Mouse (Mus musculus) MEL (cell line): ENCODE measurements at regions not wholly inside any gene's neighbourhood (a gene's known extent, or its start where the extent isn't known, plus 50 kb on each side); places are given as distances from the start of the nearest gene placed in this dataset.

Experiments used
- BHLHE40 ChIP-seq: IDR thresholded peaks from 2 replicates; pipeline ENCODE4 v1.6.1; 2012; ENCODE audit warnings: low read depth, mild to moderate bottlenecking, inconsistent platforms, low read length, improper control_type of control experiment, borderline replicate concordance
- CTCF ChIP-seq, 3 experiments: IDR thresholded peaks in 2 of 3; conservative IDR thresholded peaks in 1 of 3; 2 replicates each; pipeline ENCODE4 v1.5.1; 2011 to 2012; ENCODE audit warnings: low read length in 3 of 3, low read depth in 2 of 3, mild to moderate bottlenecking in 2 of 3, improper control_type of control experiment in 1 of 3, inconsistent platforms in 1 of 3, mixed read lengths in 1 of 3, moderate library complexity in 1 of 3; ENCODE audit not compliant: control insufficient read depth in 1 of 3, insufficient read depth in 1 of 3, poor library complexity in 1 of 3, severe bottlenecking in 1 of 3
- ELF1 ChIP-seq: IDR thresholded peaks from 2 replicates; pipeline ENCODE4 v1.6.1; 2014; ENCODE audit warnings: low read depth, mild to moderate bottlenecking, inconsistent platforms, low read length, improper control_type of control experiment, moderate library complexity
- GATA1 ChIP-seq: IDR thresholded peaks from 2 replicates; pipeline ENCODE4 v1.6.1; 2011; ENCODE audit warnings: low read depth, low read length, improper control_type of control experiment
- MAZ ChIP-seq: IDR thresholded peaks from 2 replicates; pipeline ENCODE4 v1.6.1; 2012; ENCODE audit warnings: low read depth, mild to moderate bottlenecking, inconsistent platforms, low read length, improper control_type of control experiment
- MEF2A ChIP-seq: IDR thresholded peaks from 2 replicates; pipeline ENCODE4 v1.6.1; 2014; ENCODE audit warnings: low read depth, mild to moderate bottlenecking, inconsistent platforms, low read length, improper control_type of control experiment; ENCODE audit not compliant: poor library complexity, insufficient replicate concordance, severe bottlenecking; ENCODE audit errors: extremely low read depth
- MXI1 ChIP-seq: IDR thresholded peaks from 2 replicates; pipeline ENCODE4 v1.6.1; 2011; ENCODE audit warnings: mild to moderate bottlenecking, low read depth, low read length, improper control_type of control experiment
- POLR2A ChIP-seq, 2 experiments: IDR thresholded peaks; 2 replicates each; pipeline ENCODE4 v1.6.1; 2011 to 2012; ENCODE audit warnings: low read length in 2 of 2, mild to moderate bottlenecking in 2 of 2, control low read depth in 1 of 2, improper control_type of control experiment in 1 of 2, low read depth in 1 of 2, moderate library complexity in 1 of 2; ENCODE audit not compliant: control insufficient read depth in 1 of 2, insufficient read depth in 1 of 2, poor library complexity in 1 of 2
- USF2 ChIP-seq, 2 experiments: IDR thresholded peaks; 2 replicates each; pipeline ENCODE4 v1.6.1; 2011 to 2012; ENCODE audit warnings: improper control_type of control experiment in 2 of 2, low read length in 2 of 2, borderline replicate concordance in 1 of 2, inconsistent platforms in 1 of 2, low read depth in 1 of 2, mild to moderate bottlenecking in 1 of 2; ENCODE audit not compliant: insufficient read depth in 1 of 2

DNA sequence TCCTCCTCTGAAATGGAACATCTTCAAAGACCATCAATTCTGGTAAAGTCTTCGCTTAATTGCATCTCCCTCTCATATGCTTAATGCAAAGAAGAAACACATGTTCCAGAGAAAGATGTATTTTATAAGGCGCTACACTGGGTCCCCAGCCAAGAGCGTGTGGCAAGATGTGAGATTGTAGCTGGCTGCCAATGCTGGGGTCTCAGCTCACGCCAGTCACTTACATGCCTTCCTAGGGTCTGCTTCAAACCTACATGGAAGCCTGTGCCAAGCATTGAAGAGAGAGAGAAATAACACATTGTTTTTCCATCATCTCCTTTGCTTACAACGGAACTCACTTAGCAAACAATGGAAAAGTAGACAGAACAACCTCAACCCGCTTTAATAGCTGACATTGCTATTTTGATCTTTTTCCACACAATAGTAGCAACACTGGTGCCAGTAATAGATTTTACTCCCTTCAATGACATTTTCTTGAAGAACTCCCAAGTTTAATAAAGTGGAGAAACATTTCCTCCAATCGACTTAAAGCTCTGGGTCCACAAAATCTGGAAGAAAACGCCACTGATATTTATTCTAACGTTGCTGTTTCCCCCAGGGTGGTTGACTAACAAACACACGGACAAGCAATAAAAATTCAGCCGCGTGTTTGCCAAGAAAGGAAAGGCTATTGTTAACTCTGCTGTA, 195.1 kb downstream of the Spata18 start:
- no peak for TF ChIP-seq BHLHE40
- no peak for TF ChIP-seq POLR2A (IDR thresholded peaks at IDR 0.05; ENCODE audit: control insufficient read depth in 1 of 2, insufficient read depth in 1 of 2, low read depth in 1 of 2, low read length in 2 of 2, poor library complexity in 1 of 2)
- no peak for TF ChIP-seq GATA1
- TF ChIP-seq CTCF (IDR thresholded peaks at IDR 0.05 in 2 of 3, conservative IDR thresholded peaks at IDR 0.05 in 1 of 3; ENCODE audit: control insufficient read depth in 1 of 3, insufficient read depth in 1 of 3, low read depth in 2 of 3, low read length in 3 of 3, poor library complexity in 1 of 3, severe bottlenecking in 1 of 3): no peak
- no peak for TF ChIP-seq ELF1
- TF ChIP-seq MAZ: no peak
- no peak for TF ChIP-seq USF2 (IDR thresholded peaks at IDR 0.05; ENCODE audit: borderline replicate concordance in 1 of 2, insufficient read depth in 1 of 2, low read depth in 1 of 2, low read length in 2 of 2)
- no peak for TF ChIP-seq MEF2A
- TF ChIP-seq MXI1: no peak
